Mouse (Mus musculus): Measurements from ENCODE around the gene Slc4a8.

- TF ChIP-seq CTCF (IDR thresholded peaks at IDR 0.05; ENCODE audit: insufficient read depth, low read depth, low read length) (no peak), POLR2A (IDR thresholded peaks at IDR 0.05; ENCODE audit: insufficient read depth, low read depth, low read length) (no peak)
Measured at GRCm38 (mm10) chr15:100830682-100831081, 69.1 kb downstream of the Slc4a8 start.
